Mouse (Mus musculus) ovary, postnatal 10 days (tissue): ENCODE data around the gene Trak1.
"Not testable (repeated sequence)": the region's sequence is repeated elsewhere in the genome, so short reads cannot be mapped to it uniquely, and the experiment has no call there.

Source experiments
- DNase-seq: peaks from one replicate; pipeline ENCODE4 v3.0.0; 2022; ENCODE audit warnings: low spot score

Trak1 gene

GRCm38 (mm10) chr9:121319323-121319966 is 22.1 kb downstream of the Trak1 start:
- DNase-seq = no peak

DNA sequence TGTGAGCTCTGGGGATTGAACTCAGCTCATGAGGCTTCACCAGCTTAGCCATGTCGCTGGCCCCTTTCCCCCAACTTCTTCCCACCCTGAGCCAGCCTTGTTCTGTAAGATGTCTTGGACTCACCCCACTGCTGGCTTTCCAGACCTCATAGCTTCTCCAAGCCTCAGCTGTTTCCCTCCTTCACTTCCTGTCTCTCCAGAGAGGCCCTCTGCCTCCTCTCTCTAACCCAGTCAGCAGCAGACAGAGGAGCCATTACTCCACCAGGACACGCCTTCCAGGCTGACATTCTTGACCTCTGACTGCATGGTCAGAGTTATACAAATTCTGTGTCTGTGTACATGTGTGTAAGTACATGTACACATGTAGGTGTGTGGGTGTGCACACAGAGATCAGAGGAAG is 23.1 kb downstream of the Trak1 start:
- no peak for DNase-seq

DNA sequence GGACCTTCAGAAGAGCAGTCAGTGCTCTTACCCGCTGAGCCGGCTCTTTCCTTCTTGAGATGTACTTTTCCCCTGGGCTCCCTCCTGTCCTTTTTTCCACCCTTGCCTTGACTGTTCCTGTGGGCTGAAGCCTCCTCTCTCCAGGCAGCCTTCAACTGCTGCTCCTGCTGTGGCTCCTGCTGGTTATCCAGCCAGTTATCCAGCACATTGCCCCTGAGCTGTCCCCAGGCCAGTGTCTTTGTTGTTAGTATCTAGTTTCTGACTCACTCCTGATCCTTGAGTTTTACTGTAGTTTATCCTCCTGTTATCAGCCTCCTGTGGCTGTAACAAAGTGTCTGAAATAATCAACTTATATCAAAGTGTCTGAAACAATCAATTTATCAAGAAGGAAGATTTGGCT is 23.8 kb downstream of the Trak1 start:
- no peak for DNase-seq

DNA sequence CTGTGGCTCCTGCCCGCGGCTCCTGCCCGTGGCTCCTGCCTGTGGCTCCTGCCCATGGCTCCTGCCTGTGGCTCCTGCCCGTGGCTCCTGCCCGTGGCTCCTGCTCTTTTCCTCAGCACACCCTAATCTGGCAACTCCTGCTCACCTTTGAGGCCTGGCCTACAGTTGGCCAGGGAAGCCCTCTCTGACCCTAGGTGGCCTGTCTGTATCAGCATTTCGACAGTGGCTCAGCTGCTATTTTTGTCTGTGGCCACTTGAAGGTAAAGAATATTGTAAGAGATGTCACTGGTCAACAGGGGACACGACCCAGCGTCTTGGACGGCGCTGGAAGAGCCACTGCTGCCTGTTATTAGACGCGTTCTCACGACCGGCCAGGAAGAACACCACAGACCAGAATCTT is 24.7 kb downstream of the Trak1 start:
- DNase-seq = no peak

DNA sequence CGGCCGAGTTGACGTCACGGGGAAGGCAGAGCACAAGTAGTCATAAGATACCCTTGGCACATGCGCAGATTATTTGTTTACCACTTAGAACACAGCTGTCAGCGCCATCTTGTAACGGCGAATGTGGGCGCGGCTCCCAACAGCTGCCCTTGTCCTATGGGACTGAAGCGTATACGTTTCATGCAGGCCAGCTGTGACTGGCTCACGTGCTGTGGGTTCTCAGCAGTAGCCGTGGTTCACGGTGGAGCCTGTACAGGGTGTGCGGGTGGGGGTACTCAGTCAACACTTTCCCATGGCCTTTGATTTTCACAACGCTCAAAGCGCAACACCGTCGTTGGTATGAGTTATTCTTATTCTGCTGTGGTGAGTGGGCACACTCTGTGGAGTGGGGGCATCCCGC is 31.0 kb downstream of the Trak1 start:
- DNase-seq = not testable (repeated sequence)

DNA sequence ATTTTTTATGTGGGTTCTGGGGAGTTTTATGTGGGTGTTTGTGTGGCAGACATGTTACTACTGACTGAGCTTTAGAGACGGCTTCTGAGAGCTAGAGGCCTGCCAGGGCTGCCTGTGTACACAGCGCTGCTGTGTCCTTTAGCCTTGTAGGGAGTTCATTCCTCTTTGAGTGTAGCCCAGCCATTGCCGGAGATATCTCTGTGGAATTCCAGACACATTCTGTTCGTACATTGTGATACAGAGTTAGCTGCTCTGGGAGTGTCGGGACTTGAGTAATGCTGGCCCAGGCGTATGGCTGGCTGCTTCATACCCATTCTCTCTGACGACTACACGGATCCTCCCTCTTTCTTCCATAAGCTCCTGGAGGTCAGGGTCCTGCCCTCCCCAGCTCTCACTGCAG is 31.9 kb downstream of the Trak1 start:
- no peak for DNase-seq

DNA sequence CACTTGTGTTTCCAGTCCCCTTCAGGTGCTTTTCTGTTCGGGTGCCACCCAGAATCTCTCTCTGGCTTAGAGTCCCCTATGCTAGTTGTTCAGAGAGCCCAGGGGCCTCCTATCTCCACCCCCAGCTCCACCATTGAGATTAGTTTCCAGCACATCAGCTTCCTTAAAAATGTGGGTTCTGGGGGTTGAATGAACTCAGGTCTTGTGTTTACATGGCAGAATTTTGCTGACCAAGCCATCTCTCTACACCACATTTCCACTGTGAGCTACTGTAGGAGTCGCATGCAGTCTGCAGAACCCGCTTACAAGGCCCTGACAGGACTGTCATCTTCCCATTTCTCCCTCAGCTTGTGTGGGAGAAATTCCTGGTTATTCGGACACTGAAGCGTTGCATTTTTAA is 32.8 kb downstream of the Trak1 start:
- no peak for DNase-seq

GRCm38 (mm10) chr9:121331438-121331837 is 34.1 kb downstream of the Trak1 start:
- DNase-seq = no peak

DNA sequence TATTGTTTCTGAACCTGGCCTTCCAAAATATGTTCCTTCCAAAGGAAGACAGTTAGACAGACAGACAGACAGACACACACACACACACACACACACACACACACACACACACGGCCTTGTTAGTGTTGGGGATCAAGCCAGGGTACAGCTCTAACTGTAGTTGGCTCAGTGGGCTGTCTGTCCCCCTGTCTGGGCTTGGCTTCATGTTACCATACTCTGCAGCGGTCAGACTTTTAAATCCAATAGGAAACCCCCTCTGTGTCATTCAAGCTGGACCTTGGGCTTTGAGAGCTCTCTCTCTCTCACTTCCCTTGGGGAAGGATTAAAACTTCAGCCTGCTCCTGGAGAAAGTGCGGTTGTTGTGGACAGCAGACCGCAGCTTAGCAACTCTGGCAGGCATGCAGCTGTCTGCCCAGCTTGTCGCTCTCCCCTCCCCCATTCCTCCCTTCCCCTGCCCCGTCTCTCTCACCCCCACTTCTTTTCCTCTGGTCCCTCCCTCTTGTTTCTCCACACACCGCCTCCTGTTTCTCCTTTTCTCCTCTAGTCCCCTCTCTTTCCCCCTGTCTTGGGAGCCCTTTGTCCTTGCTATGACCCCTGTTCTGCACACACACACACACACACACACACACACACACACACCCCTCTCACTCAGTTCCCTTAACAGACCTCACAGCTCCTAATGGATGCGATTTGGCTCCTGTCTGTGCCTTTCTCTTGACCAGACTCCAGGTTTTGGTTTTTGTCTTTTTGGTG is 34.8 kb downstream of the Trak1 start:
- no peak for DNase-seq

- no peak for DNase-seq
These were observed 36.3 kb downstream of the Trak1 start for GRCm38 (mm10) chr9:121333559-121333958.

DNA sequence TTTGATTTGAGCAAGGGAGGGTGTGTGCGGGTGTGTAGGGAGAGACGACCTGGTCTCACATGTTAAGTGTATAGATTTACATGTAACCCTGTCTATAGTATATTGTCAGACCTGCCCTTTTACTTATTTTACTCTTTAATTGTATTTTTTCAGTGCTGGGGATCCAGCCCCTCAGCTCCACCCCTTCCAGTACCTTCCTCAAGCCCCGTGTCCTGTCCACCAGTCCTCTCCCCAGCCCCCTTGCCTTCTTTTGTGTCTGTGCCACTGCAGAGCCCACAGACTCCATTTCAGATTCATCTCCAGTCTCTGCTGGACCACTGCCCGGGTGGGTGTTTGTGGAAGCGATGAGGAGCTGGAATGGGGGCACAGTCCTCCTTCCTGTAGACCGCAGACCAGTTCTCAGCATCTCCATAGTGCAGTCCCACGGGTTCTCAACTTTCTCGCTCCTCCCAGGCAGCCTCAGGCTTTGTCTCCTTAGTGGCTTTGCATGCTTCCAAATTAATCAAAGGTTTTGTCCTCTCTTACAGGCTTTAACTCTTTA is 37.1 kb downstream of the Trak1 start:
- no peak for DNase-seq

GRCm38 (mm10) chr9:121335568-121335967 is 38.3 kb downstream of the Trak1 start:
- no peak for DNase-seq

DNA sequence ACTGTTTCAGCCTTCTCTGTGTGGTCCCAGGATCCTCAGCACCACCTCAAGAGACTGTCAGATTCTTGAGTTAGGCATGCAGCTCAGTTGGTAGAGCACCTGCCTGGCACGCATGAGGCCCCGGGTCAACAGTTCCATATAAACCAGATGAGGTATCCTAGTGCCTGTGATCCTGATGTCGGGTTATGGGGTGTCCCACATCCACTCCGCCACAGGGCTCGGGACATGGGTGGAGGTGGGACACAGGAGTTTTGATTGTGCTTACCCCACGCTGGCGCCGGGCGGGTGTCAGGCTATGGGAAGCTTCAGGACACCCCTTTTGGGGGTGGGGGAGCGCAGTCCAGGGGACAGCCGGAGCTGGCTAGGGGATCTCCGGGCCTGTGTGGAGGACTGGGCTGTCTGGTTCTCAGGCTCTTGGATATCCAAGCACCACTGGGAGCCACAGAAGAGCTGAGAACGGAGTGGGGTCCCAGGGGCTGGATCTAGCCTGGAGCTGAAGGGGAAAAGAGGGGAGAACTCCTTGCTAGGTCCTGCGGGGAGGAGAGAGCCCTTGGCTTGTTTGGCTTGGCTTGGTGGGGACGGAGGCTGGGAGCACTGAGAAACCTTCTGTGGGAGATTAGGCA is 39.1 kb downstream of the Trak1 start:
- no peak for DNase-seq

GRCm38 (mm10) chr9:121337216-121337937 is 40.1 kb downstream of the Trak1 start:
- no peak for DNase-seq

GRCm38 (mm10) chr9:121337938-121338289 is 40.6 kb downstream of the Trak1 start:
- DNase-seq = no peak

DNA sequence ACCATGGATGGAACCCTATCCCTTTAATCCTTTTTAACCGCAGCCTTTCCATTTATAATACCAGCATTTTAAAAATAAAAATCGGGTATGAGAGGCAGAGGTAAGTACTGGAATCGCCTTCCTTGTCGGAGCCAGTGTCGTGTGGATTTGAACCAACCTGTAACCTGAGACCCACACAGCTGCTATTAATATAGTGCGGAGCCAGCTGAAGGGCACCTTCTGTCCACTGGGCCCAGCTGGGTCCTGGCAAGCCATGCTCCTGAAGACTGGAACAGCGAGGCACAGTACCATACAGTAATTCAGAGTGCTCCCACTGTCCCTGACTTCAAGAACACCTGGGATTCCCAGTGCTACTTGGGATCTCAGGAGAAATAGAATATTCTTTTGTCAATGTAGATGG is 44.5 kb downstream of the Trak1 start:
- DNase-seq = no peak

DNA sequence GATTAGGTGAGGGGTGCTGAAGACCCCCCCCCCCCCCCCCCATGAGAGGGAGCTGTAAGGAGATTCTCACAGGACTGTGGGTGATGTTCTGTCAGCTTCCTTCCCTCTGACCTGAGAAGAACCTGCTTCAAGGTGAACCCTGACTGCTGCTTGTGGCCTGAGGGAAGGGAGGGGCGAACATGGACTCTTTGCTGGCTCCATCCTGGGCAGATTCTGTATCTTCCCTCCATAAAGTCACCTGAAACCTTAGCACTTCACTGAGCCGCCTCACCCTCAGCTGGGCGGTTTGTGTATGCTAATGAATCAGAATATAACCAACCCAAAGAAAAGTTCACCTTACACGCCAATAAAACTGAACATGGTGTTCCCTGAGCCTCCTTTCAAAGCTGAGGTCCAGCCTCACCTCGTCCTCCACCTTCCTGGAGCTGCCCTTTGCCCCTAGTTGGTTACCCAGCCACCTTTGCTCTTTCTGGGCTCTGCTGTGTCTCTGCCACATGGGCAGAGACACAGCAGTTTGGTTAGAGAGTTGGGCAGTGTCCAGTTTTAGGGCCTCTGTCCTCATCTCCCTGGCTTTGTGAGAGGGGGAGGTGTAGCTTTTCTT is 45.3 kb downstream of the Trak1 start:
- DNase-seq = no peak

DNA sequence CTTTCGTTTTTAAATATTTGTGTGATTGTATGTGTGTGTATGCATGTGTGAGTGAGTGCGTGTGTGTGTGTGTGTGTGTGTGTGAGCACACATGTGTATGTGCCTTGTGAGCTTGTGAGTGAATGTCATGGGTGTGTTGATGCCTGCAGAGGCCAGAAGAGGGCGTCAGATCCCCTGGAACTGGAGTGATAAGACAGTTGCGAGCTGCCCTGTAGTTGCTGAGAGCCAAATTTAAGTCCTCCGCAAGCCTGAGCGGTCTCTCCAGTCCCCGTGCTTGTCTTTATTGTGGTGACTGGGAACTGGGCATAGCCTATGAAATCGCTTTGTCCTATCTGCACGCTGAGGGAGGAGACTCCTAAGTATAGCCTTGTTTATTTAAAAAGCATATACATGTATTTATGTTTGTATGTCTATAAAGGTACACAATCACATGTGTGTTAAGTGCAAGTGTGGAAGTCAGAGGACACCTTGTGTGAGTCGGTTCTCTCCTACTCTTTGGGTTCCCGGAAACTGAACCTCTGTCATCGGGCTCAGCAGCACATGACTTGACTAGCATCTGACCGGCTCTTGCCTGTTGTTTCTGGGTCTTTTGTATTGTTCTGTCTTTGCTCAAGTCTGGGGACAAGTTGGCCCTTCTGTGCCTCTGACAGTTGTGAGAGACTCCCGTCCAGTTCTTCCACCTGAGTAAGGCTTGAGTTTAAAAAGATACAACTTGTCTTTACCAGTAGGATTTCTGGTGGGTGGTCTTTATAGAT is 46.0 kb downstream of the Trak1 start:
- no peak for DNase-seq

- DNase-seq = no peak
These were observed 47.0 kb downstream of the Trak1 start for GRCm38 (mm10) chr9:121344344-121344743.

- DNase-seq = no peak
These were observed 48.3 kb downstream of the Trak1 start for GRCm38 (mm10) chr9:121345427-121346130.

DNA sequence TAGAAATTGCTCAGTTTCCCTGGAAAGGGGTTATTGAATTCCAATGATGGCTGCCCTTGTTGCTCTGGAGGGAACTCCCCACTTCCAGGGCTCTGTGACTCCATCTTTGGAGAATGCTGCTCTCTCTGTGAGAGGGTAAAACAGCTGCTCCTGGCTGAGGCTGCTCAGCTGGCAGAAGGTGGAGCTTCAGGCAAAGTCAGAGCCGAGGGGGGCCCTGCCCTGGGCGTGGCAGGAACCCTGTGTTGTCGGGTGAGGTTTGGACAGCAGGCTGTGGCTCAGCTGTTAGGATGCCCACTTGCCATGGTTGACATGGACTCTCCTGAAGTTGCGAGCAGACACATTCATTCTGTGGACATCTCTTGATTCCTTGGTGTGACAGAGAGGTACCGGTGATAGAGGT is 49.3 kb downstream of the Trak1 start:
- DNase-seq = no peak
